Mouse (Mus musculus): ENCODE data around the gene Bmp8a. TPM values are rescaled to one million over a fixed set of nuclear protein-coding genes. Genes with fewer than 3 reads are reported as not detected.

The Bmp8a gene
- polyA plus RNA-seq, 1 experiment from 2014 or later: not detected

GRCm38 (mm10) chr4:123271063-123271462 is 72.0 kb downstream of the Bmp8a start:
- H3K27me3 ChIP-seq (ENCODE audit: control insufficient read depth, insufficient read depth, low read length): no peaks in the 10 kb centered on the region
- ATAC-seq (ENCODE audit: insufficient number of reproducible peaks, insufficient read depth, low FRiP score, low read depth): no peak
- H3K9ac ChIP-seq (ENCODE audit: low read length): no peak overlapping the region
- no peaks in the 10 kb centered on the region for H3K36me3 ChIP-seq (ENCODE audit: control insufficient read depth, insufficient read depth, low read length)
- 88% methylated on average over 3 of the region's 3 CpGs for WGBS
- H3K4me2 ChIP-seq (ENCODE audit: low read length): no peak overlapping the region
- peaks cover 0 to 3% of the 10 kb centered on the region in 2 experiments; a peak in 2 of 4 replicates for H3K4me1 ChIP-seq (ENCODE audit: control insufficient read depth in 2 of 2, insufficient read depth in 2 of 2, low read length in 2 of 2)
- no peak overlapping the region for H3K4me3 ChIP-seq (ENCODE audit: control insufficient read depth in 1 of 2, insufficient read depth in 1 of 2, low read depth in 1 of 2, low read length in 2 of 2)
- H3K27ac ChIP-seq (replicated peaks in 1 of 2; ENCODE audit: control insufficient read depth in 1 of 2, insufficient read depth in 1 of 2, low read depth in 2 of 2, low read length in 2 of 2): no peak overlapping the region
- H3K9me3 ChIP-seq (ENCODE audit: control insufficient read depth, low read length): no peaks in the 10 kb centered on the region

Other genes starting within 250 kb of the Bmp8a start
- 0.22 and 0.23 TPM in 2 replicates for gene Bmp8b, start 238.1 kb downstream of the Bmp8a start, polyA plus RNA-seq (2014; fragmentation: Nextera tagmentation; extraction: Ambion mirVana)
- gene Oxct2b, start 227.0 kb downstream of the Bmp8a start, polyA plus RNA-seq (2014; fragmentation: Nextera tagmentation; extraction: Ambion mirVana): not detected in 2 replicates
- gene Ppie, start 203.3 kb downstream of the Bmp8a start, polyA plus RNA-seq (2014; fragmentation: Nextera tagmentation; extraction: Ambion mirVana): 51.7 and 54.8 TPM in 2 replicates
- 1.0 and 1.1 TPM in 2 replicates for gene Hpcal4, start 160.0 kb downstream of the Bmp8a start, polyA plus RNA-seq (2014; fragmentation: Nextera tagmentation; extraction: Ambion mirVana)
- 1.7 and 2.1 TPM in 2 replicates for gene Nt5c1a, start 141.7 kb downstream of the Bmp8a start, polyA plus RNA-seq (2014; fragmentation: Nextera tagmentation; extraction: Ambion mirVana)
- gene Heyl, start 109.7 kb downstream of the Bmp8a start, polyA plus RNA-seq (2014; fragmentation: Nextera tagmentation; extraction: Ambion mirVana): 10.7 and 11.4 TPM in 2 replicates
- gene Pabpc4, start 80.9 kb downstream of the Bmp8a start, polyA plus RNA-seq (2014; fragmentation: Nextera tagmentation; extraction: Ambion mirVana): 63.0 and 80.2 TPM in 2 replicates
- not detected in 2 replicates for gene Oxct2a, start 19.6 kb downstream of the Bmp8a start, polyA plus RNA-seq (2014; fragmentation: Nextera tagmentation; extraction: Ambion mirVana)